Mouse (Mus musculus) limb, embryonic 13.5 days (tissue): ENCODE measurements at regions not wholly inside any gene's neighbourhood (a gene's known extent, or its start where the extent isn't known, plus 50 kb on each side); places are given as distances from the start of the nearest gene placed in this dataset.
"Not testable (repeated sequence)": the region's sequence is repeated elsewhere in the genome, so short reads cannot be mapped to it uniquely, and the experiment has no call there.

Source experiments
- ATAC-seq: fragments of 200-750 bp; cut with Nextera tagmentation; 2 replicates; pipeline ENCODE4 v1.8.0; 2017; ENCODE audit warnings: low read depth, moderate number of reproducible peaks, moderate TSS enrichment; ENCODE audit not compliant: low FRiP score
- H3K27ac ChIP-seq: fragments of 300-500 bp; sonication (generic); 2 replicates; pipeline ENCODE4 v1.5.1; 2015; ENCODE audit warnings: inconsistent platforms, mild to moderate bottlenecking, moderate library complexity
- H3K27me3 ChIP-seq: fragments of 300-500 bp; sonication (generic); 2 replicates; pipeline ENCODE4 v1.6.1; 2015; ENCODE audit warnings: mild to moderate bottlenecking, inconsistent platforms
- H3K36me3 ChIP-seq: fragments of 300-500 bp; sonication (generic); 2 replicates; pipeline ENCODE4 v1.6.1; 2015; ENCODE audit warnings: inconsistent platforms, mild to moderate bottlenecking, moderate library complexity
- H3K4me1 ChIP-seq: fragments of 300-500 bp; sonication (generic); 2 replicates; pipeline ENCODE4 v1.6.1; 2015; ENCODE audit warnings: inconsistent platforms
- H3K4me2 ChIP-seq: fragments of 300-500 bp; sonication (generic); replicated peaks from 2 replicates; pipeline ENCODE4 v1.6.1; 2015; ENCODE audit warnings: inconsistent platforms, mild to moderate bottlenecking, moderate library complexity
- H3K4me3 ChIP-seq: fragments of 300-500 bp; sonication (generic); 2 replicates; pipeline ENCODE4 v1.5.1; 2015; ENCODE audit warnings: moderate library complexity, mild to moderate bottlenecking, inconsistent platforms
- H3K9ac ChIP-seq: fragments of 300-500 bp; sonication (generic); 2 replicates; pipeline ENCODE4 v1.6.1; 2015; ENCODE audit warnings: mild to moderate bottlenecking, inconsistent platforms
- H3K9me3 ChIP-seq: fragments of 300-500 bp; sonication (generic); 2 replicates; pipeline ENCODE4 v1.6.1; 2016; ENCODE audit warnings: inconsistent platforms
- WGBS: fragments of 180-500 bp; shearing (Covaris S2); methylation state at CpG from one replicate; pipeline ENCODE4 v1.1.7; 2015; 5-methylcytosine and 5-hydroxymethylcytosine counted together

DNA sequence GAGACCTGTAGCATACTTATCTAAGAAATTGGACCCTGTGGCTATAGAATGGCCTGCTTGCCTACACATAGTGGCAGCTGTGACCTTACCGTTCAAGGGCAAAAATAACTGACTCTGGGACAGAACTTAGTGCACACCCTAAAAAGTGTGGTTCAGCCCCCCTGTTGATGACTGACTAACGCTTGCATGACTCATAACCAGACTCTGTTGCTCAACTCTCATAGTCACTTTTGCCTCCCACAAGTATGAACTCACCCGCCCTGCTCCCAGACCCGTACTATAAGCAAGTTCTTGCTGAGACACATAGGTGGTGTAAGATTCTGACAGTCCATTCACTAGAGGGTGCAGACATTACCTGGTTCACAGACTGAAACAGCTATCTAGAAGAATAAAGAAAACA lies 424.3 kb upstream of the Cntn5 start:
- Histone ChIP-seq H3K9ac (no peak overlapping the region), H3K9me3 (no peaks in the 10 kb centered on the region), H3K36me3 (no peaks in the 10 kb centered on the region), H3K27me3 (no peaks in the 10 kb centered on the region), H3K27ac (no peak overlapping the region), H3K4me1 (no peaks in the 10 kb centered on the region), H3K4me3 (no peak overlapping the region), H3K4me2 (no peak overlapping the region)
- no peak for ATAC-seq
- WGBS: 79% methylated on average over 4 of the region's 4 CpGs

DNA sequence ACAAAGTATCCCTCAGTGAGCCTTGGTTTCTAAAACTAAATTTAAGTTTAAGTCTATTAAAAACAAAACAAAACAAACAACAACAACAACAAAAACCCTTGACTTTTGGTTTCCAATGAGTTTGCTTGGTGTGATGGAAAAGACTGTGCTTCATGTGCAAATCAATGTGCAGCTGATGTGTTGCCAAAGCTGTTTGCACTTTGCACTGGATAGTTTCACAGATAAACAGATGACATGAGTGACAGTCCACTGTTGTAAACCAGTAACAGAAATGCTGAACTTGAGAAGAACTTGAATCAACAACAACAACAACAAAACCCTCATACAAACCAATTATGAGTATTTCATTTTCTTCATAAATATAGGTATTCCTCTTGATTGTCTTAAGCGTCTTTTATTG lies 412.6 kb upstream of the Cntn5 start:
- H3K4me2 ChIP-seq: no peak overlapping the region
- H3K36me3 ChIP-seq: no peaks in the 10 kb centered on the region
- 77% methylated on average over 1 of the region's 1 CpGs for WGBS
- no peak overlapping the region for H3K27ac ChIP-seq
- no peaks in the 10 kb centered on the region for H3K4me1 ChIP-seq
- no peaks in the 10 kb centered on the region for H3K9me3 ChIP-seq
- H3K4me3 ChIP-seq: no peak overlapping the region
- no peaks in the 10 kb centered on the region for H3K27me3 ChIP-seq
- no peak for ATAC-seq
- no peak overlapping the region for H3K9ac ChIP-seq

DNA sequence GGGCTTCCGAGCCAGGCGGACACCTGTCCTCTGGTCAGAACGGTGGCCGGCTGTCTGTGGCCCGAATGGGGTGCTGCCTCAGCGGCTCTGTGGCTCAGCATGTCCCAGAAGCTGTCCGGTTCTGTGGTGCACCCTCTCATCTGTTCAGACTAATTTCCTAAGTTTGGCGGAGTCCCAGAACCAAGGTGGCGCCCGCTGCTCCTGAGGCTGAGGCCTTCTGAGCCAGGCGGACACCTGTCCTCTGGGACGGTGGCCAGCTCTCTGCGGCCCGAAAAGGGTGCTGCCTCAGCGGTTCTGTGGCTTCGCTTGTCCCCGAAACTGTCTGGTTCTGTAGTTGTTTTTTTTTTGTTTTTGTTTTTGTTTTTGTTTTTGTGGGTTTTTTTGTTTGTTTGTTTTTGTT lies 392.5 kb upstream of the Cntn5 start:
- 95% methylated on average over 17 of the region's 17 CpGs for WGBS
- not testable (repeated sequence) for H3K27ac ChIP-seq, H3K9me3 ChIP-seq, H3K27me3 ChIP-seq, H3K4me3 ChIP-seq, H3K4me1 ChIP-seq, ATAC-seq, H3K9ac ChIP-seq, H3K4me2 ChIP-seq, H3K36me3 ChIP-seq

DNA sequence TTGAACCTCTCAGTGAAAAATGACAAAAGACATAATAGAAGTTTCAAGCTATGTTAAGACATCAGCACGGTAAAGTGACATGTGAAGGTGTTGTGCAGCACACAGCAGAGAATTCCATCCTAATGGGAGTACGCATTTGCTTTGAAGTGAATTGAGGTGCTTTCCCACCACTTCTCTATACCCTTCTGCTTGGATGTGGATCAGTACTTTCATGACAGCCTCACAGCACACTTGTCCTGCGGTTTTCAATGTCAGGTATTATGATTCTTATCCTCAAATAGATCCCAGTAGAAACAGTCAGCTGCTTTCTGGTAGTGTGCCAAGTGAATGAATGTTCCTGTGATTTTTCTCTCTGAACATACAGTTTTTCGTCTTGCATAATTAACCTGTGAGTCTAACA lies 380.6 kb upstream of the Cntn5 start:
- H3K9ac ChIP-seq: no peak overlapping the region
- no peak overlapping the region for H3K27ac ChIP-seq
- no peak overlapping the region for H3K4me2 ChIP-seq
- no peaks in the 10 kb centered on the region for H3K4me1 ChIP-seq
- H3K27me3 ChIP-seq: no peaks in the 10 kb centered on the region
- no peak for ATAC-seq
- no peaks in the 10 kb centered on the region for H3K9me3 ChIP-seq
- no peaks in the 10 kb centered on the region for H3K36me3 ChIP-seq
- H3K4me3 ChIP-seq: no peak overlapping the region
- WGBS: 82% methylated on average over 4 of the region's 4 CpGs

DNA sequence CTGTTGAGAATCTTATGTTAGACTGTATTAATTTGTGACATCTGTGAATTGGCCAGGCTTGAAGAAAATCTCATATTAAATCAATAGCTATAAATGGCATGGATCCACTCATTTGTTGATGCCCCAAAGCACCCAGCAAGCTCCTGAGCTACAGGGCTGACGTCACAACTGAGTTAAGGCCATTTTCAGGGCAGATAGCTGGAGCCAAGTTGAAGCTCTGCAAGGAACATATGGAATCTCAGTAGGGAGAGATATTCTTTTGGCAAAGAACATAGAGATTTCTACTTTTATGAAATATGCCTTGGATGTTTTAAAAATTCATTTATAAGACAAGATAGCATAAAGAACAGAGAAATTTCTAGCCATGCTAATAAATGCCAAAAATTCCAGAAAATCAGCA lies 380.0 kb upstream of the Cntn5 start:
- H3K4me3 ChIP-seq: no peak overlapping the region

DNA sequence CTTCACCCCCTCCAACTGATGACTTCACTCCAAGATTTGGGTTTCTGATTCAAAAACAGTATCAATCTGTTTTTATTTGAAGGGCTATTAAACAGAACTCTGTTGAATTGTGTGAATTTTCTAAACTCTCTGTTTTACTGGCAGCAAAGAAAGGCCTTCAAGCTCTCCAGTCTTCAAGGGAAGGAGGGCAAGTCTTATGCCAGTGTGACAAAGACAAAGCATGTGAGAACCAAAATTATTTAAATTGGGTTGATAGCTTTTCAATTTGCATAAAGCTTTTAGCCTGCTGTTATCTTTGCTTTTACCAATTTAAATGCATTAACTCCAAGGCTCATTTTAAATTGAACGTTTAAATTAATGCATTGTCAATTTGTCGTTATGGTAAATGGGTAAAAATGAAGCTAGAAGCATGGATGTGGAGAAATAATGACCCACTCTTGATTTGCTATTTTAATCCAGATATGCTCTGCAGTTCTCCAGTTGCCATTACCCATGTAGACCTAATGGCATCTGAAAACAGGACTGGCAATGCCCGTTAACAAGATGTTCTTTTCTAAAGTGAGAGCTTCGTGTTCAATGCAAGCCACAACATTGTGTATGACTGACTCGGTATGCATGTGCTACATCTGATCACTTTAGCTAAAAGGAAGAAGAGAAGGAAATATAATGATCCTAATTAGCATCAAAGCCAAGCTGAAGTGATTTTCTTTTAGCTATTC lies 375.0 kb upstream of the Cntn5 start:
- no peak overlapping the region for H3K4me2 ChIP-seq
- WGBS: 86% methylated on average over 5 of the region's 5 CpGs

More for the DNA sequence above, 380.0 kb upstream of the Cntn5 start:
- Histone ChIP-seq H3K36me3 (no peaks in the 10 kb centered on the region), H3K9me3 (no peaks in the 10 kb centered on the region), H3K9ac (no peak overlapping the region), H3K4me2 (no peak overlapping the region), H3K4me1 (no peaks in the 10 kb centered on the region), H3K27ac (no peak overlapping the region), H3K27me3 (no peaks in the 10 kb centered on the region)
- no peak for ATAC-seq
- 70% methylated on average over 1 of the region's 1 CpGs for WGBS

DNA sequence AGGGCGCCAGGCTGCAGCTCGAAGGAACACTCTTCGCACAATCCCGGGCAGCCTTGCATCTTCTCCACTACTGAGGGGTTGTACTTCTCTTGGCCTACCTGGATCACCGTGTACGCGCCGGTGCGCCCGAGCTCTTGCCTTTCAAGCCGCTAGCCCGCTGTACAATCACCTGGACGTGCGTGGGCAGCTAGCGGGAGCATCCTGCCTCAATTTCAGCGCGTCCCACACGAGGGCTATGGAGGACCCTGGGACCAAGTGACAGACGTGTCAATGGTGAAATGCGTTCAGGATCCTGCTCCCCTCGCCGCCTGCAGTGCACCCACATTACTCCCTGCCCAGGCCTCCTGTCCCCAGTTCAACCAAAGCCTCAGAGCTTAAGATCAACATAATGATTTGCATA lies 373.2 kb upstream of the Cntn5 start:
- Histone ChIP-seq H3K4me1 (no peaks in the 10 kb centered on the region), H3K4me2 (no peak overlapping the region), H3K27ac (no peak overlapping the region), H3K36me3 (no peaks in the 10 kb centered on the region), H3K4me3 (no peak overlapping the region), H3K27me3 (no peaks in the 10 kb centered on the region), H3K9me3 (no peaks in the 10 kb centered on the region), H3K9ac (no peak overlapping the region)
- 91% methylated on average over 22 of the region's 22 CpGs for WGBS
- no peak for ATAC-seq

More for the DNA sequence above, 375.0 kb upstream of the Cntn5 start:
- ATAC-seq: no peak
- no peaks in the 10 kb centered on the region for H3K27me3 ChIP-seq
- H3K9ac ChIP-seq: no peak overlapping the region
- H3K4me3 ChIP-seq: no peak overlapping the region
- no peak overlapping the region for H3K27ac ChIP-seq
- H3K4me1 ChIP-seq: no peaks in the 10 kb centered on the region
- H3K36me3 ChIP-seq: no peaks in the 10 kb centered on the region
- H3K9me3 ChIP-seq: no peaks in the 10 kb centered on the region

DNA sequence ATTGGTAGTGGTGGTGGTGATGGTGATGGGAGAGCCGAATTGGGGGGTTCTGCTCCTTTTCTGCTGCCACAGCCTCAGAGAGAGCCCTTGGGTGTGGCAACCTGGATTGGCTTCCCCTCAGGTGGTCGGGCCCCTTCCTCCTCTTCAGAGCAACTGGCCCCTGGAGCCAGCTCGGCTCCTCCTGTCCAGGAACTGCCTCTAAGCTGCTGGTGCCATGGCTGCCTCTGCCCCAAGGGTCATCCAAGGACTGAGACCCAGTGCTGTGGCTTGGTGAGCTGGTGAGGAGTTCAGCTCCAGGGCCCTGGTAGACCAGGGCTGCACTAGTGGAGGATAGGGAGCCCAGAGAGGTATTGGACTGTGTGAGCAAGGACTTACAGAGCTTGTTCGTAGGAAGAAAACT lies 372.4 kb upstream of the Cntn5 start:
- 79% methylated on average over 4 of the region's 4 CpGs for WGBS
- Histone ChIP-seq H3K27ac (no peak overlapping the region), H3K36me3 (no peaks in the 10 kb centered on the region), H3K9ac (no peak overlapping the region), H3K4me2 (no peak overlapping the region), H3K4me3 (no peak overlapping the region), H3K27me3 (no peaks in the 10 kb centered on the region), H3K9me3 (no peaks in the 10 kb centered on the region), H3K4me1 (no peaks in the 10 kb centered on the region)
- no peak for ATAC-seq

DNA sequence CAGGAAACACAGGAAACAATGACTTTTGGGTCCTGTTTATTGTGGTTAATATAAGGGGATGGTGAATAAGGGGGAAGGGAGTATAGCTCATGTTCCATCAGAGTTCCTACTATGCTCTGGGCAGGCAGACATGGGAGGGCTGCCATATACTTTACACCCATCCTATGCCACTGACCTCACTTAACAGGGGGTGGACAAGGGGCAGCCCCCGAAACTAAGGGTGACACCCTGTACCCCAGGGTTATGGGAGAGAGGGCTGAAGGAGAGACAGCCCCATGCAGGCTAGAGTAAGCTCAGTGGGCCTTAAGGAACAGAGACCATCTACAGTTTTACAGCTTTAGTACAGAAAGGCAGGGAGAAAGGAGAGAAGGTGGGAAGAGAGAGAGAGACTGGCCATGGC lies 352.3 kb upstream of the Cntn5 start:
- Histone ChIP-seq H3K27me3 (no peaks in the 10 kb centered on the region), H3K4me2 (no peak overlapping the region), H3K9ac (no peak overlapping the region), H3K4me3 (no peak overlapping the region), H3K27ac (no peak overlapping the region), H3K36me3 (no peaks in the 10 kb centered on the region), H3K9me3 (no peaks in the 10 kb centered on the region), H3K4me1 (no peaks in the 10 kb centered on the region)
- WGBS: 76% methylated on average over 1 of the region's 1 CpGs
- ATAC-seq: no peak

DNA sequence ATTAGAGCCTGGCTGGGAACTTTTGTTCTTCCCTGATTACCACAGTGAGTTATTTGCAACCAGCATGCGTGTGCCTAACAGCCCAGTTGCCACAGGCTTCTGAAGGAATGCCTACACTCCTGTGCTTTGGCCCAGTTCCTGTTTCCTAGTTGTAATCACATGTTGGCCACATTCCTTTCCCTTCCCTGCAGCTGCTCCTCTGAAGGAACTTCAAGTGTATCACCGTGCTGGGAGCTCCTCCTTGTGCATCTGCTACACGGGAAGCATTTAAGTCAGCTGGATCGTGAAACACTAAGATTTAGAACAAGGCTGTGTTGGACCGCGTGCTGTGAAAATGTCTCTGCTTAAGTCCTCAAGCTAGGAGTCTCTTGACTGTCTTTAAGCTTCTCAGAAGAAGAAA lies 302.3 kb upstream of the Cntn5 start:
- Histone ChIP-seq H3K27me3 (no peaks in the 10 kb centered on the region), H3K27ac (peak overlapping the region; percentile 6; the same call in 1 of the 2 replicates), H3K4me3 (no peak overlapping the region), H3K4me1 (peaks cover 3% of the 10 kb centered on the region; the same call in 1 of the 2 replicates), H3K9me3 (no peaks in the 10 kb centered on the region), H3K9ac (no peak overlapping the region), H3K36me3 (no peaks in the 10 kb centered on the region), H3K4me2 (no peak overlapping the region)
- ATAC-seq: peak; percentile 90
- 49% methylated on average over 6 of the region's 6 CpGs for WGBS

DNA sequence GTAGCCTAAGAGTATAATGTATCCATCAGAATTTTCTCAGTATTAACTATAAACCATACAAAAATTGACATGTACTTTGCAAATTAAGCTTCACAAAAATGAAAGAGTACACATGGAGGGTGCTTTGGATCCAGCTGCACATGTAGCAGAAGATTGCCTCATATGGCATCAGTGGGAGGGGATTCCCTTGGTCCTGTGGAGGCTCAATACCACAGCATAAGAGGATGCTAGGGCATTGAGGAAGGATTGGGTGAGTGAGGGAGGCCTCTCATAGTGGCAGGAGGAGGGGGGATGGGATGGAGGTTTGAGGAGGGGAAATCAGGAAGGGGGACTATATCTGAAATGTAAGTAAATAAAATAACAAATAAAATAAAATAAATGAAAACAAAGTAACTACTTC lies 301.7 kb upstream of the Cntn5 start:
- Histone ChIP-seq H3K9me3 (no peaks in the 10 kb centered on the region), H3K36me3 (no peaks in the 10 kb centered on the region), H3K9ac (no peak overlapping the region), H3K4me2 (no peak overlapping the region), H3K27ac (no peak overlapping the region), H3K4me3 (no peak overlapping the region), H3K4me1 (peaks cover 3% of the 10 kb centered on the region; the same call in 1 of the 2 replicates), H3K27me3 (no peaks in the 10 kb centered on the region)
- no peak for ATAC-seq

DNA sequence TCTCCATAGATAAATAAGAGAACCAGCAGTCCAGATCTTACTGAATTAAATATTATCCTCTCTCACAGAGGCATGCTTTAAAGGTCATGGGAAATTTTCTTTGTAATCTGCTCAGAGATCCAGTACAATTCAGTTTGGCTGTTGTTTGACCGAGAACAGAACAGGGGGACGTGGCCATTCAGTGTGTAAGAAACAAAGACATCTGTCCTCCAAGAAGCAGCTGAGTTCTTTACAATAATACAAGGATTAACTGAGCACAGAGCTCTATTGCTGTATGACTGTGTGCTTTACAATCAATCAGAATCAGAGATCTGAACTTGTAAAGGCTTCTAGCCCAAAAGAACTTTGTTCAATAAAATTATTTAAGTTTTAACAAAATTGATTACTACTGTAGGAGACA lies 287.6 kb upstream of the Cntn5 start:
- Histone ChIP-seq H3K4me1 (no peaks in the 10 kb centered on the region), H3K4me2 (no peak overlapping the region), H3K4me3 (no peak overlapping the region), H3K36me3 (no peaks in the 10 kb centered on the region), H3K27me3 (no peaks in the 10 kb centered on the region), H3K9ac (no peak overlapping the region), H3K27ac (no peak overlapping the region), H3K9me3 (no peaks in the 10 kb centered on the region)
- 82% methylated on average over 2 of the region's 2 CpGs for WGBS
- peak; percentile 40; the same call in 1 of the 2 replicates for ATAC-seq

DNA sequence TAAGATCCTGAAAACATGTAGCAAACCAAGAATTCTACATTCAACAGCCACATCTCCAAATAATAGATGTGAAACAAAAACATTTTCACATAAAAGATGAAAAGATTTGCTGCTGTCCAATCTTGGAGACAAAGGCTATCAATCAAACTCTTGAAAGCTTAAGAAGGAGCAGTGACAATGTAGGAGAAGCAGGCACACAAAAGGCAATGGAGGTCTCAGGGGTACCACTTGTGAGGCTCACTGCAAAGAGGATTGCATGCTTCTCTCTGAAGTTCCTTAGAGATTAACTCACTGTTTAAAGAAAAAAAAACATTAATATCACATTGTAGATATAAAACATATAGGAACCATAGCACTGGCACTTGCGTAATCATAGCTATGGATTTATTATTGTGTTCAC lies 241.2 kb upstream of the Cntn5 start:
- WGBS: 95% methylated on average over 1 of the region's 1 CpGs
- Histone ChIP-seq H3K4me3 (no peak overlapping the region), H3K27ac (no peak overlapping the region)

More for the DNA sequence above, 241.2 kb upstream of the Cntn5 start:
- H3K9ac ChIP-seq: no peak overlapping the region
- H3K27me3 ChIP-seq: no peaks in the 10 kb centered on the region
- no peaks in the 10 kb centered on the region for H3K36me3 ChIP-seq
- H3K9me3 ChIP-seq: no peaks in the 10 kb centered on the region
- ATAC-seq: no peak
- H3K4me2 ChIP-seq: no peak overlapping the region
- no peaks in the 10 kb centered on the region for H3K4me1 ChIP-seq
